Mouse (Mus musculus) lung, postnatal 25 days (tissue): ENCODE data around the gene Lat.
A peak's percentile ranks its signal among the peaks of the same experiment; 100 is the strongest.
"Not testable (repeated sequence)": the region's sequence is repeated elsewhere in the genome, so short reads cannot be mapped to it uniquely, and the experiment has no call there.

Source experiments
- DNase-seq: peaks from one replicate; pipeline ENCODE4 v3.0.0; 2022; ENCODE audit warnings: low spot score

Gene Lat

GRCm38 (mm10) chr7:126369393-126369792 is at the start of gene Lat:
Gene Lat (minus strand): TSS chr7:126369570.
- DNase-seq: peak; percentile 56

- no peak for DNase-seq
These were observed 49.1 kb upstream of the Lat start for GRCm38 (mm10) chr7:126418496-126418895.

- DNase-seq: no peak
These were observed 48.2 kb upstream of the Lat start for GRCm38 (mm10) chr7:126417606-126418005.

GRCm38 (mm10) chr7:126417045-126417444 is 47.7 kb upstream of the Lat start:
- DNase-seq: no peak

- DNase-seq: peak; percentile 30
These were observed 47.2 kb upstream of the Lat start for GRCm38 (mm10) chr7:126416615-126417014.

GRCm38 (mm10) chr7:126414725-126415124 is 45.4 kb upstream of the Lat start, which contains the start of gene Cd19:
Gene Cd19 (minus strand): TSS chr7:126414889.
- no peak for DNase-seq

GRCm38 (mm10) chr7:126411061-126411460 is 41.7 kb upstream of the Lat start:
- DNase-seq: no peak

GRCm38 (mm10) chr7:126408686-126409085 is 39.3 kb upstream of the Lat start:
- DNase-seq: no peak

GRCm38 (mm10) chr7:126402518-126402917 is 33.1 kb upstream of the Lat start:
- not testable (repeated sequence) for DNase-seq

GRCm38 (mm10) chr7:126399548-126399947 is 30.2 kb upstream of the Lat start:
- peak; percentile 86 for DNase-seq

- DNase-seq: no peak
These were observed 28.5 kb upstream of the Lat start for GRCm38 (mm10) chr7:126397822-126398221.

GRCm38 (mm10) chr7:126397221-126397620 is 27.9 kb upstream of the Lat start:
- no peak for DNase-seq

- DNase-seq: peak; percentile 98
These were observed 27.1 kb upstream of the Lat start, which contains the start of gene Nfatc2ip for GRCm38 (mm10) chr7:126396298-126397119. Gene Nfatc2ip (minus strand): TSS chr7:126396737.

GRCm38 (mm10) chr7:126392086-126392884 is 22.9 kb upstream of the Lat start:
- DNase-seq: not testable (repeated sequence)

GRCm38 (mm10) chr7:126388185-126388584 is 18.8 kb upstream of the Lat start:
- no peak for DNase-seq

- DNase-seq: no peak
These were observed 14.2 kb upstream of the Lat start for GRCm38 (mm10) chr7:126383565-126383964.

GRCm38 (mm10) chr7:126377278-126378158 is 8.1 kb upstream of the Lat start, which contains the start of gene Spns1:
Gene Spns1 (minus strand): TSS chr7:126377450.
- peak; percentile 98 for DNase-seq

GRCm38 (mm10) chr7:126376903-126377277 is 7.5 kb upstream of the Lat start:
- DNase-seq: no peak

- DNase-seq: no peak
These were observed 5.6 kb upstream of the Lat start for GRCm38 (mm10) chr7:126375012-126375411.

GRCm38 (mm10) chr7:126374526-126374925 is 5.2 kb upstream of the Lat start:
- peak; percentile 42 for DNase-seq

GRCm38 (mm10) chr7:126373007-126373406 is 3.6 kb upstream of the Lat start:
- DNase-seq: no peak

GRCm38 (mm10) chr7:126368367-126368766 is 1.0 kb downstream of the Lat start:
- DNase-seq: no peak
